Mouse (Mus musculus) lung, embryonic 14.5 days (tissue): ENCODE data around the gene Mgea5. TPM values are rescaled to one million over a fixed set of nuclear protein-coding genes. Genes with fewer than 3 reads are reported as not detected.

Experiments
- ATAC-seq: fragments of 200-750 bp; cut with Nextera tagmentation; 2 replicates; pipeline ENCODE4 v1.8.0; 2017; ENCODE audit warnings: mild to moderate bottlenecking, moderate TSS enrichment, moderate library complexity; ENCODE audit not compliant: insufficient read depth
- DNase-seq: peaks from one replicate; pipeline ENCODE4 v3.0.0-alpha.2; 2015
- H3K27ac ChIP-seq: fragments of 300-500 bp; sonication (generic); 2 replicates; pipeline ENCODE4 v1.5.1; 2014; ENCODE audit warnings: low read depth, mild to moderate bottlenecking, moderate library complexity
- H3K27me3 ChIP-seq: fragments of 300-500 bp; sonication (generic); 2 replicates; pipeline ENCODE4 v1.6.1; 2014; ENCODE audit warnings: low read length, control low read depth; ENCODE audit not compliant: insufficient read depth
- H3K36me3 ChIP-seq: fragments of 300-500 bp; sonication (generic); 2 replicates; pipeline ENCODE4 v1.6.1; 2014; ENCODE audit warnings: control low read depth; ENCODE audit not compliant: insufficient read depth
- H3K4me1 ChIP-seq: fragments of 300-500 bp; sonication (generic); 2 replicates; pipeline ENCODE4 v1.6.1; 2014; ENCODE audit warnings: antibody characterized with exemption, control low read depth; ENCODE audit not compliant: insufficient read depth
- H3K4me2 ChIP-seq: fragments of 300-500 bp; sonication (generic); 2 replicates; pipeline ENCODE4 v1.6.1; 2014; ENCODE audit warnings: mild to moderate bottlenecking
- H3K4me3 ChIP-seq: fragments of 300-500 bp; sonication (generic); 2 replicates; pipeline ENCODE4 v1.5.1; 2014; ENCODE audit warnings: low read depth, low read length
- H3K9ac ChIP-seq: fragments of 300-500 bp; sonication (generic); 2 replicates; pipeline ENCODE4 v1.6.1; 2014
- H3K9me3 ChIP-seq: fragments of 300-500 bp; sonication (generic); 2 replicates; pipeline ENCODE4 v1.6.1; 2016; ENCODE audit warnings: low read depth, low read length, control low read depth
- CTCF ChIP-seq: IDR thresholded peaks from 2 replicates; pipeline ENCODE4 v1.5.1; 2016; ENCODE audit warnings: antibody characterized with exemption, low read depth
- WGBS: fragments of 180-500 bp; shearing (Covaris S2); extraction: QIAGEN DNeasy Blood & Tissue Kit; methylation state at CpG from one replicate; pipeline ENCODE4 v1.1.7; 2014; 5-methylcytosine and 5-hydroxymethylcytosine counted together
- polyA plus RNA-seq: library from polyadenylated mRNA; unstranded; fragments of >200 nt; fragmentation: Nextera tagmentation; extraction: Ambion mirVana; gene quantifications from 2 replicates; pipeline ENCODE4 v1.2.1, GENCODE M21; 2014

The Mgea5 gene
- polyA plus RNA-seq, 1 experiment from 2014 or later = 61.8 TPM

- TF ChIP-seq CTCF = no peak
- no peak overlapping the region for H3K9ac ChIP-seq
- H3K27me3 ChIP-seq = no peaks in the 10 kb centered on the region
- ATAC-seq (no peak), DNase-seq (no peak)
- peaks cover 95% of the 10 kb centered on the region for H3K36me3 ChIP-seq
- no peaks in the 10 kb centered on the region for H3K4me1 ChIP-seq
- no peaks in the 10 kb centered on the region for H3K9me3 ChIP-seq
- 86% methylated on average over 5 of the region's 5 CpGs for WGBS
- H3K4me3 ChIP-seq = no peak overlapping the region
- no peak overlapping the region for H3K27ac ChIP-seq
- no peak overlapping the region for H3K4me2 ChIP-seq
These were observed 12.1 kb downstream of the Mgea5 start for GRCm38 (mm10) chr19:45771501-45771900.

GRCm38 (mm10) chr19:45760810-45761209 lies 22.8 kb downstream of the Mgea5 start:
- Histone ChIP-seq H3K9ac (no peak overlapping the region), H3K4me2 (no peak overlapping the region), H3K27me3 (no peaks in the 10 kb centered on the region), H3K9me3 (no peaks in the 10 kb centered on the region), H3K4me1 (no peaks in the 10 kb centered on the region), H3K36me3 (peaks cover 95% of the 10 kb centered on the region), H3K4me3 (no peak overlapping the region), H3K27ac (no peak overlapping the region)
- DNase-seq (no peak), ATAC-seq (no peak)
- TF ChIP-seq CTCF = no peak
- WGBS = 62% methylated on average over 3 of the region's 3 CpGs

GRCm38 (mm10) chr19:45758671-45759070 lies 25.0 kb downstream of the Mgea5 start:
- TF ChIP-seq CTCF = no peak
- no peak overlapping the region for H3K27ac ChIP-seq
- ATAC-seq (no peak), DNase-seq (no peak)
- H3K4me1 ChIP-seq = no peaks in the 10 kb centered on the region
- peaks cover 96% of the 10 kb centered on the region for H3K36me3 ChIP-seq
- H3K9me3 ChIP-seq = no peaks in the 10 kb centered on the region
- 83% methylated on average over 5 of the region's 5 CpGs for WGBS
- H3K4me2 ChIP-seq = no peak overlapping the region
- no peaks in the 10 kb centered on the region for H3K27me3 ChIP-seq
- no peak overlapping the region for H3K4me3 ChIP-seq
- no peak overlapping the region for H3K9ac ChIP-seq

- H3K36me3 ChIP-seq = peaks cover 76% of the 10 kb centered on the region
These were observed 30.1 kb downstream of the Mgea5 start for GRCm38 (mm10) chr19:45753551-45753950.

GRCm38 (mm10) chr19:45751881-45752280 lies 31.8 kb downstream of the Mgea5 start:
- TF ChIP-seq CTCF = no peak
- WGBS = 88% methylated on average over 7 of the region's 7 CpGs
- Histone ChIP-seq H3K9ac (no peak overlapping the region), H3K4me2 (no peak overlapping the region), H3K4me1 (peaks cover 7% of the 10 kb centered on the region; the same call in 1 of the 2 replicates), H3K36me3 (peaks cover 59% of the 10 kb centered on the region), H3K4me3 (no peak overlapping the region), H3K27me3 (no peaks in the 10 kb centered on the region), H3K9me3 (no peaks in the 10 kb centered on the region), H3K27ac (no peak overlapping the region)
- DNase-seq (no peak), ATAC-seq (no peak)

More at GRCm38 (mm10) chr19:45753551-45753950, 30.1 kb downstream of the Mgea5 start:
- H3K27me3 ChIP-seq = no peaks in the 10 kb centered on the region
- H3K9me3 ChIP-seq = no peaks in the 10 kb centered on the region
- no peak overlapping the region for H3K27ac ChIP-seq
- TF ChIP-seq CTCF = no peak
- H3K9ac ChIP-seq = no peak overlapping the region
- no peak overlapping the region for H3K4me3 ChIP-seq
- DNase-seq (no peak), ATAC-seq (no peak)
- whole genome bisulfite sequencing = 88% methylated on average over 3 of the region's 3 CpGs
- H3K4me1 ChIP-seq = peaks cover 3% of the 10 kb centered on the region; the same call in 1 of the 2 replicates
- no peak overlapping the region for H3K4me2 ChIP-seq

- DNase-seq (peak; percentile 90), ATAC-seq (peak; percentile 66)
- peak within 1 kb of the TSS; percentile 85 for H3K4me3 ChIP-seq
- H3K9ac ChIP-seq = peak within 1 kb of the TSS; percentile 79
- H3K27me3 ChIP-seq = peaks cover 18% of the 10 kb centered on the region
- H3K27ac ChIP-seq = 0 out of 2 replicates have a peak within 1 kb of the TSS, but pooled peaks have one; percentile 12
- no peaks in the 10 kb centered on the region for H3K9me3 ChIP-seq
- WGBS = under 1% methylated on average over 57 of the region's 60 CpGs
- peaks cover 34% of the 10 kb centered on the region for H3K36me3 ChIP-seq
- TF ChIP-seq CTCF = no peak
- peaks cover 7% of the 10 kb centered on the region; the same call in 1 of the 2 replicates for H3K4me1 ChIP-seq
- peak within 1 kb of the TSS; percentile 93 for H3K4me2 ChIP-seq
These were observed 34.2 kb downstream of the Mgea5 start, which contains the start of gene Npm3 for GRCm38 (mm10) chr19:45749243-45750043. Gene Npm3 (minus strand): TSS chr19:45749591.

- peak; percentile 23 for DNase-seq
- H3K4me2 ChIP-seq = peak overlapping the region; percentile 93
- H3K9me3 ChIP-seq = no peaks in the 10 kb centered on the region
- H3K4me1 ChIP-seq = peaks cover 7% of the 10 kb centered on the region; the same call in 1 of the 2 replicates
- ATAC-seq = peak; percentile 31; the same call in 1 of the 2 replicates
- H3K27ac ChIP-seq = no peak overlapping the region
- H3K9ac ChIP-seq = peak overlapping the region; percentile 79
- under 1% methylated on average over 33 of the region's 33 CpGs for WGBS
- H3K36me3 ChIP-seq = peaks cover 28% of the 10 kb centered on the region
- no peak for TF ChIP-seq CTCF
- H3K4me3 ChIP-seq = peak overlapping the region; percentile 85
- H3K27me3 ChIP-seq = peaks cover 25% of the 10 kb centered on the region
These were observed 34.9 kb downstream of the Mgea5 start for GRCm38 (mm10) chr19:45748691-45749242.
